Mouse (Mus musculus): ENCODE results near the gene Tmem18.

- TF ChIP-seq CTCF (IDR thresholded peaks at IDR 0.05; ENCODE audit: low read depth, low read length) (no peak), POLR2A (IDR thresholded peaks at IDR 0.05; ENCODE audit: borderline replicate concordance, low read depth, low read length) (no peak)
Measured at GRCm38 (mm10) chr12:30578019-30578418, 6.2 kb upstream of the Tmem18 start.
